Mouse (Mus musculus): Measurements from ENCODE around the gene Dnajb5. TPM values are rescaled to one million over a fixed set of nuclear protein-coding genes. Genes with fewer than 3 reads are reported as not detected.

The Dnajb5 gene
- polyA plus RNA-seq (2015; fragmentation: Nextera tagmentation; extraction: Ambion mirVana) = 7.2 and 8.4 TPM in 2 replicates

GRCm38 (mm10) chr4:42949676-42950051 is at the start of gene Dnajb5:
TSS of gene Dnajb5 (plus strand) at chr4:42949814.
- Histone ChIP-seq H3K4me1 (ENCODE audit: control insufficient read depth, insufficient read depth, low read length) (peaks cover 22% of the 10 kb centered on the region), H3K4me2 (ENCODE audit: low read depth, low read length) (peak within 1 kb of the TSS; percentile 84), H3K9ac (ENCODE audit: low read depth, low read length) (peak within 1 kb of the TSS; percentile 89), H3K4me3 (ENCODE audit: low read length) (peak within 1 kb of the TSS; percentile 70), H3K27ac (ENCODE audit: low read length) (peak within 1 kb of the TSS; percentile 81), H3K27me3 (replicated peaks; ENCODE audit: control insufficient read depth, insufficient read depth, low read length) (peaks cover 6% of the 10 kb centered on the region; the same call in 1 of the 2 replicates), H3K9me3 (ENCODE audit: control insufficient read depth, low read length) (no peaks in the 10 kb centered on the region), H3K36me3 (ENCODE audit: control insufficient read depth, insufficient read depth, low read length) (no peaks in the 10 kb centered on the region)
- under 1% methylated on average over 38 of the region's 39 CpGs for WGBS
- peak; percentile 96 for ATAC-seq

DNA sequence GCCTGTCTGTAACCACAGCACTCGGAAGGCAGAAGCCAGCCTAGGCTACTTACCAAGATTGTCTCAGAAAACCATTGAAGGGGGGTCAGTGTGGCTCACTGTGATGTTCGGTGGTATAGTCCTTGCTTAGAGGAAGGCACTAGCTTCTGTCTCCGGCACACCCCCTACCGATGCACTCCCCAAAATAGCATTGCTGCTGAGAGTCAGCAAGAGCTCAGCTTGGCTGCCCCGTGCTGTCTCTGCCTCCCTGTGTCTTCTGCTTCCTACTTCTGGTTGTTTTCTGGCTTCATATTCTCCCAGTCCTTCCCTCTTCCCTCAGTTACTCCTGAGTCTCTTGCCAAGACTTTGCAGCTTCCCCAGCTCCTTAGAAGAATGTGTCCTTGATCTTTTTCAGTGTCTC is 48.7 kb upstream of the Dnajb5 start:
- Histone ChIP-seq H3K36me3 (ENCODE audit: control insufficient read depth, insufficient read depth, low read length) (no peaks in the 10 kb centered on the region), H3K4me3 (ENCODE audit: low read length) (no peak overlapping the region), H3K27ac (ENCODE audit: low read length) (no peak overlapping the region), H3K4me2 (ENCODE audit: low read depth, low read length) (no peak overlapping the region), H3K9ac (ENCODE audit: low read depth, low read length) (no peak overlapping the region), H3K4me1 (ENCODE audit: control insufficient read depth, insufficient read depth, low read length) (no peaks in the 10 kb centered on the region), H3K27me3 (replicated peaks; ENCODE audit: control insufficient read depth, insufficient read depth, low read length) (no peaks in the 10 kb centered on the region), H3K9me3 (ENCODE audit: control insufficient read depth, low read length) (no peaks in the 10 kb centered on the region)
- no peak for ATAC-seq
- WGBS = 61% methylated on average over 5 of the region's 5 CpGs

GRCm38 (mm10) chr4:42902174-42902573 is 47.4 kb upstream of the Dnajb5 start:
- Histone ChIP-seq H3K9ac (ENCODE audit: low read depth, low read length) (no peak overlapping the region), H3K4me3 (ENCODE audit: low read length) (no peak overlapping the region), H3K4me2 (ENCODE audit: low read depth, low read length) (no peak overlapping the region), H3K27me3 (replicated peaks; ENCODE audit: control insufficient read depth, insufficient read depth, low read length) (no peaks in the 10 kb centered on the region), H3K4me1 (ENCODE audit: control insufficient read depth, insufficient read depth, low read length) (no peaks in the 10 kb centered on the region), H3K27ac (ENCODE audit: low read length) (no peak overlapping the region), H3K9me3 (ENCODE audit: control insufficient read depth, low read length) (no peaks in the 10 kb centered on the region), H3K36me3 (ENCODE audit: control insufficient read depth, insufficient read depth, low read length) (no peaks in the 10 kb centered on the region)
- ATAC-seq = no peak
- WGBS = 50% methylated on average over 9 of the region's 9 CpGs

DNA sequence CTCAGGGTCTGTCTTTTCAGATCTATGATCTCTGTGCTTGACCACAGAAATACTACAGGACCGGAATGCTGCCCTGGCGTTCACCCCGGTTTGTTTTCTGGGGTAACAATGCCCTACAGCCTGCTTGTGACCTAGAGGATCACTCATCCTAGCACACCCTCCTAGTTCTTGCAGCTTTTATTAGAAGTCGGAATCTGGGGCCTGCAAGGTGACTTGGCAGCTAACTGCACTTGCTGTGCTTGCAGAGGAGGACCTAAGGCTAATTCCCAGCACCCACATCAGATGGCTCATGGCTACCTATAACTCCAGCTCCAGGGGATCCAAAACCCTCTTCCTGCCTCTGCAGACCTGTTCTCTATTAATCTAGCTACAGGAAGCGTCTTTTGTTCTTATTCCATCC is 46.9 kb upstream of the Dnajb5 start:
- H3K27me3 ChIP-seq (replicated peaks; ENCODE audit: control insufficient read depth, insufficient read depth, low read length) = no peaks in the 10 kb centered on the region
- WGBS = 90% methylated on average over 5 of the region's 5 CpGs
- no peaks in the 10 kb centered on the region for H3K4me1 ChIP-seq (ENCODE audit: control insufficient read depth, insufficient read depth, low read length)
- no peak overlapping the region for H3K27ac ChIP-seq (ENCODE audit: low read length)
- H3K36me3 ChIP-seq (ENCODE audit: control insufficient read depth, insufficient read depth, low read length) = no peaks in the 10 kb centered on the region
- no peak overlapping the region for H3K4me2 ChIP-seq (ENCODE audit: low read depth, low read length)
- no peak overlapping the region for H3K4me3 ChIP-seq (ENCODE audit: low read length)
- H3K9ac ChIP-seq (ENCODE audit: low read depth, low read length) = no peak overlapping the region
- ATAC-seq = no peak
- no peaks in the 10 kb centered on the region for H3K9me3 ChIP-seq (ENCODE audit: control insufficient read depth, low read length)

DNA sequence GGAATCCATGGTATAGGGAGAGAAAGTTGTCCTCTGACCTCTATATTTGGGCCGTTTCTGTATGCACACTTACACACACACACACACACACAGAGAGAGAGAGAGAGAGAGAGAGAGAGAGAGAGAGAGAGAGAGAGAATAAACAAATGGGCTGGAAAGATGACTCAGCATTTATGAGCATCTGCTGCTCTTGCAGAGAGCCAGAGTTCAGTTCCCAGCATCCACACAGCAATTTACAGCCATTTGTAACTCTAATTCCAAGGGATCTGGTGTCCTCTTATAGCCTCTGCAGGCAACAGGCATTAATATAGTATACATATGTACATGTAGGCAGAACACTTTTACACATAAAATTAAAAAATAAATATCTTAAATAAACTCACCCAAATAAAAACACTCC is 45.7 kb upstream of the Dnajb5 start:
- 47% methylated on average over 1 of the region's 1 CpGs for WGBS
- no peaks in the 10 kb centered on the region for H3K27me3 ChIP-seq (replicated peaks; ENCODE audit: control insufficient read depth, insufficient read depth, low read length)
- no peaks in the 10 kb centered on the region for H3K4me1 ChIP-seq (ENCODE audit: control insufficient read depth, insufficient read depth, low read length)
- H3K9ac ChIP-seq (ENCODE audit: low read depth, low read length) = no peak overlapping the region
- H3K36me3 ChIP-seq (ENCODE audit: control insufficient read depth, insufficient read depth, low read length) = no peaks in the 10 kb centered on the region
- H3K9me3 ChIP-seq (ENCODE audit: control insufficient read depth, low read length) = no peaks in the 10 kb centered on the region
- H3K4me2 ChIP-seq (ENCODE audit: low read depth, low read length) = no peak overlapping the region
- no peak overlapping the region for H3K4me3 ChIP-seq (ENCODE audit: low read length)
- ATAC-seq = no peak
- no peak overlapping the region for H3K27ac ChIP-seq (ENCODE audit: low read length)

DNA sequence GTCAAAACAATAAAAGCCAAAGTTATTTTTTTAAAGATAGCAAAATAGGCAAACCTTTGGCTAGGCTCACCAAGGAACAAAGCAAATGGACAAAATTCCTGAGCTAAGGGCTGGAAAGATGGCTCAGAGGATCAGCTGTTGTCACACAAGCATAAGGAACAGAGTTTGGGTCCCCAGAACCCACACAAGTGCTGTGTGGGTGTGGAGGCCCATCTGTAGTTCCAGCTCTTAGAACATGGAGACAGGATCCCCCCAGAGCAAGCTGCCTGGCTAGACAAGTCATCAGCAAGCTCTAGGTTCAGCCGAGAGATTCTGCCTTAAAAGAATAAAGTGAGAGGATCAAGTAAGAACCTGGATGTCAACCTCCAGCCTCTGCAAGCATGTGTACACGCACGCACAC is 45.1 kb upstream of the Dnajb5 start:
- ATAC-seq = no peak
- H3K36me3 ChIP-seq (ENCODE audit: control insufficient read depth, insufficient read depth, low read length) = no peaks in the 10 kb centered on the region
- H3K27ac ChIP-seq (ENCODE audit: low read length) = no peak overlapping the region
- H3K27me3 ChIP-seq (replicated peaks; ENCODE audit: control insufficient read depth, insufficient read depth, low read length) = no peaks in the 10 kb centered on the region
- no peaks in the 10 kb centered on the region for H3K4me1 ChIP-seq (ENCODE audit: control insufficient read depth, insufficient read depth, low read length)
- H3K4me3 ChIP-seq (ENCODE audit: low read length) = no peak overlapping the region
- no peaks in the 10 kb centered on the region for H3K9me3 ChIP-seq (ENCODE audit: control insufficient read depth, low read length)
- WGBS = 87% methylated on average over 3 of the region's 3 CpGs
- H3K4me2 ChIP-seq (ENCODE audit: low read depth, low read length) = no peak overlapping the region
- no peak overlapping the region for H3K9ac ChIP-seq (ENCODE audit: low read depth, low read length)

DNA sequence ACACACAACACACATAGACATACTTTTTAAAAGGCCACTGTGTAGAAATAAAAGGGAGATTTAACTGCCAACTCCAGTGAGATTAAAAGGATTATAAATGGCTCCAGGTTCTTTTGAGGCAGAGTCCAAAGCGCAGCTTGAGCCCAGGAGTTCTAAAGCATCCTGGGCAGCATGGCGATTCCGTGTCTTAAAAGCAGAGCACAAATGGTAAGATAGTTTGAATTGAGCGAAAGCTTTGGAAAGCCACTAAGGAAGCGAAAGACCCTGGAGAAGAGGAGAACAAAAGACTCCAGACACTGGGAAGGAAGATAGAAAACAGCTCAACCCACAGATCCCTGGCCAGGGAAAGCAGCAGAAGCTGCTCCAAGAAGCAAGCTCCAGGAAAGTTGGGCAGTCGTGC is 44.6 kb upstream of the Dnajb5 start:
- no peak overlapping the region for H3K4me2 ChIP-seq (ENCODE audit: low read depth, low read length)
- H3K9me3 ChIP-seq (ENCODE audit: control insufficient read depth, low read length) = no peaks in the 10 kb centered on the region
- H3K4me3 ChIP-seq (ENCODE audit: low read length) = no peak overlapping the region
- WGBS = 82% methylated on average over 6 of the region's 6 CpGs
- H3K36me3 ChIP-seq (ENCODE audit: control insufficient read depth, insufficient read depth, low read length) = no peaks in the 10 kb centered on the region
- H3K27ac ChIP-seq (ENCODE audit: low read length) = no peak overlapping the region
- no peaks in the 10 kb centered on the region for H3K27me3 ChIP-seq (replicated peaks; ENCODE audit: control insufficient read depth, insufficient read depth, low read length)
- no peak for ATAC-seq
- no peak overlapping the region for H3K9ac ChIP-seq (ENCODE audit: low read depth, low read length)
- no peaks in the 10 kb centered on the region for H3K4me1 ChIP-seq (ENCODE audit: control insufficient read depth, insufficient read depth, low read length)

GRCm38 (mm10) chr4:42913391-42913790 is 36.2 kb upstream of the Dnajb5 start:
- 44% methylated on average over 10 of the region's 10 CpGs for whole genome bisulfite sequencing
- ATAC-seq = no peak
- Histone ChIP-seq H3K27ac (ENCODE audit: low read length) (no peak overlapping the region), H3K4me2 (ENCODE audit: low read depth, low read length) (no peak overlapping the region), H3K9ac (ENCODE audit: low read depth, low read length) (no peak overlapping the region), H3K9me3 (ENCODE audit: control insufficient read depth, low read length) (no peaks in the 10 kb centered on the region), H3K27me3 (replicated peaks; ENCODE audit: control insufficient read depth, insufficient read depth, low read length) (peaks cover 31% of the 10 kb centered on the region), H3K36me3 (ENCODE audit: control insufficient read depth, insufficient read depth, low read length) (no peaks in the 10 kb centered on the region), H3K4me3 (ENCODE audit: low read length) (no peak overlapping the region), H3K4me1 (ENCODE audit: control insufficient read depth, insufficient read depth, low read length) (peaks cover 3% of the 10 kb centered on the region; the same call in 1 of the 2 replicates)

DNA sequence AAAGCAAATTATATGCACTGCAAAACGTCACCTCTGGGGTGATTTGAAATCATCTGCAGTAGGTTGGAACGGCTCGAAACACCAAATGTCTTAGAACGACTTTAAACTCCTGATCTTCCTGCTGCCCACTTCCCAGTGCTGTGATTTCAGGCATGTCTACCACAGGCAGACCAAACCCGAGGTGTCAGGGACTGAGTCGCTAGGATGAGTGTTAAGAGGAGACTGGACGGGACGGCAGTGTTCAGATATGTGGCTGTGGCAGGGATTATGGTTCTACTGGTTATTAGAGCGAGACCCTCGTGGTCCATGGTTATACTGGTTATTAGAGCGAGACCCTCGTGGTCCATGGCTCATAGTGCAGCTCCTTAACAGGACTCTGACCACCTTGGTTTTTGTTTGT is 34.3 kb upstream of the Dnajb5 start:
- no peaks in the 10 kb centered on the region for H3K36me3 ChIP-seq (ENCODE audit: control insufficient read depth, insufficient read depth, low read length)
- H3K4me3 ChIP-seq (ENCODE audit: low read length) = no peak overlapping the region
- no peak overlapping the region for H3K9ac ChIP-seq (ENCODE audit: low read depth, low read length)
- H3K27ac ChIP-seq (ENCODE audit: low read length) = no peak overlapping the region
- 77% methylated on average over 12 of the region's 12 CpGs for WGBS
- peaks cover 3% of the 10 kb centered on the region; the same call in 1 of the 2 replicates for H3K4me1 ChIP-seq (ENCODE audit: control insufficient read depth, insufficient read depth, low read length)
- no peaks in the 10 kb centered on the region for H3K9me3 ChIP-seq (ENCODE audit: control insufficient read depth, low read length)
- no peak overlapping the region for H3K4me2 ChIP-seq (ENCODE audit: low read depth, low read length)
- H3K27me3 ChIP-seq (replicated peaks; ENCODE audit: control insufficient read depth, insufficient read depth, low read length) = peaks cover 37% of the 10 kb centered on the region
- no peak for ATAC-seq

DNA sequence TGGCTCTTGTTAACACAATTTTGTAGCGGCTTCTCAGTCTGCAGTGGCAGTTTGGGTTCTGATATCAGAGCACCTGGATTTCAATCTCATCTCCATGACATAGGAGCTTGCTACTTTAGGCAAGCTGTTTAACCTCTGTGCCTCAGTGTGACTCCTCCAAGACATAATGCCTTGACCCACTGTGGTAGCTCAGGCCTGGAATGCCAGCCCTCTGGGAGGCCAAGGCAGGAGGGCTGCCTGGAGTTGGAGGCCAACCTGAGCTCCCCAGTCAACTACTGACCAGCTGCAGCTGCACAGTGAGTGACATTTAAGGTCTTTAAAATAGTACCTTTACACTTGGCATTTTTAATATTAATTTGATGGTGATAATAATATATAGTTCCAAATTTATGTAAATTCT is 33.6 kb upstream of the Dnajb5 start:
- Histone ChIP-seq H3K4me2 (ENCODE audit: low read depth, low read length) (no peak overlapping the region), H3K36me3 (ENCODE audit: control insufficient read depth, insufficient read depth, low read length) (no peaks in the 10 kb centered on the region), H3K4me1 (ENCODE audit: control insufficient read depth, insufficient read depth, low read length) (peaks cover 3% of the 10 kb centered on the region; the same call in 1 of the 2 replicates), H3K9me3 (ENCODE audit: control insufficient read depth, low read length) (no peaks in the 10 kb centered on the region), H3K4me3 (ENCODE audit: low read length) (no peak overlapping the region), H3K9ac (ENCODE audit: low read depth, low read length) (no peak overlapping the region), H3K27ac (ENCODE audit: low read length) (no peak overlapping the region), H3K27me3 (replicated peaks; ENCODE audit: control insufficient read depth, insufficient read depth, low read length) (peaks cover 37% of the 10 kb centered on the region)
- WGBS = 79% methylated on average over 1 of the region's 1 CpGs
- ATAC-seq = no peak
